Comparison of ENCODE assay signal across 8 mouse cellular contexts in the genomic region with DNA sequence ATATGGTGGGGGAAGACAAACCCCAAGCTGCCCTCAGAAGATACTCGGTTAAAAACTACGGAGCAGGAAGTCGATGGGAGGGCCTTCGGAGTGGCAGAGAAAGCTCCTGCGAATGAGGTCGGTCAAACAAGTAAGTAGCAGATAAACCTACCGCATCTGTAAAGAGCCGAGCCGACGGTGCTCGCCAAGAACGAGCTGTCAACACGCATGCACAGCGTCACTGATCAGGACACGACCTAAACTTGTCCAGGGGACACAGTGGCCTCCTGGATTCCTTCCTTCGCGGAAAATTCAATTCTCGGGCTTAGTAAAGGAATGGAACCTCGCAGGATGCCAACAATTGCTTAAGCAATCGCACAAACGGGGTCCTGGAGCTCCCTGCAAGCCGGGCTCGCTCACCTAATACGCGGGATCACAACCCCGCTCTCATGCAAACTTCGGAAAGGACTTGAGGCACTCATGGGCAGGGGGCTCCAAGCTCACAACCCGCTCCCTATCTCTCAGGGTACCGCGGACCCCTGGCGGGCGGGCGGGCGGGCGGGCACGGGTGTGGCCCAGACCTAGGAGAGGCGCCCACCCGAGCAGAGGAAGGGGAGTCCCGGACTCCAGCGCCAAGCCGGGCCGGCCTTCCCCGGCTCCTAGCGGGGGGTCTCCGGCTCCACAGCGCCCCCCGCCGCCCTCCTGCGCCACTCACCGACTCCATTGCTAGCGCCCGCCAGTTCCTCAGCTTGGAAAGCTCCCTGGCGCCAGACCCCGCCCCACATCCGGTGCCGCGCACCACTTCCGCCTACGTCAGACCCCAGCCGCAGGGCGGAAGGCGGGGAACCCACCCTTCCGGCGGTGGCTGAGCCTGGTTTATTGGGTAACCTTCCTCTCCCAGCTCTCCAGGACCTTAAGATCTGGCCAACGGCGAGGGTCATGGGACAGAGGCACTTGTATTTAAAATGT. TPM values are rescaled to one million over a fixed set of nuclear protein-coding genes. Genes with fewer than 3 reads are reported as not detected.
DNase-seq lines count a peak whose midpoint lies in the region; ATAC-seq and TF ChIP-seq lines count a peak whose summit lies in the region.

A gene (minus strand): TSS at position 786 of the 948 bp plus-strand sequence.

- H3K4me3 ChIP-seq in bone marrow macrophage, adult 2 months (ENCODE audit: insufficient read depth, low read length) = peak within 1 kb of the TSS; percentile 98
- H3K4me3 ChIP-seq in embryonic fibroblast, embryonic 13.5 days (ENCODE audit: insufficient read depth, low read length) = peak within 1 kb of the TSS; percentile 68
- H3K4me3 ChIP-seq in kidney, embryonic 14.5 days (ENCODE audit: low read length) = peak within 1 kb of the TSS; percentile 82
- peak within 1 kb of the TSS; percentile 76 for H3K4me3 ChIP-seq in limb, embryonic 15.5 days

- peak; percentile 2; the same call in 1 of the 2 replicates for TF ChIP-seq CTCF in bone marrow macrophage, adult 2 months (IDR thresholded peaks at IDR 0.05; ENCODE audit: low read depth, low read length)
- 0 out of 2 replicates have a peak, but pooled peaks have one; percentile 21 for TF ChIP-seq CTCF in embryonic fibroblast, embryonic 13.5 days (IDR thresholded peaks at IDR 0.05; ENCODE audit: borderline replicate concordance, insufficient read depth, low read length)

- H3K4me2 ChIP-seq in kidney, embryonic 14.5 days (replicated peaks; ENCODE audit: low read depth, low read length) = peak within 1 kb of the TSS; percentile 44
- H3K4me2 ChIP-seq in limb, embryonic 15.5 days = peak within 1 kb of the TSS; percentile 52

- H3K4me1 ChIP-seq in bone marrow macrophage, adult 2 months (ENCODE audit: control insufficient read depth, insufficient read depth, low read length) = peaks cover 15% of the 10 kb centered on the region; the same call in 1 of the 2 replicates
- no peaks in the 10 kb centered on the region for H3K4me1 ChIP-seq in embryonic fibroblast, embryonic 13.5 days (ENCODE audit: control insufficient read depth, insufficient read depth, low read length)
- peaks cover 10% of the 10 kb centered on the region for H3K4me1 ChIP-seq in kidney, embryonic 14.5 days (ENCODE audit: control insufficient read depth, insufficient read depth, low read length)
- H3K4me1 ChIP-seq in limb, embryonic 15.5 days = peaks cover 20% of the 10 kb centered on the region

- under 1% methylated on average over 66 of the region's 66 CpGs for WGBS in kidney, embryonic 14.5 days
- WGBS in limb, embryonic 15.5 days = under 1% methylated on average over 58 of the region's 66 CpGs

- peak within 1 kb of the TSS; percentile 88 for H3K9ac ChIP-seq in kidney, embryonic 14.5 days (ENCODE audit: low read depth, low read length)
- peak within 1 kb of the TSS; percentile 69 for H3K9ac ChIP-seq in limb, embryonic 15.5 days

- peak; percentile 96 for ATAC-seq in kidney, embryonic 14.5 days (ENCODE audit: low FRiP score, low TSS enrichment)
- ATAC-seq in limb, embryonic 15.5 days (ENCODE audit: insufficient number of reproducible peaks, low FRiP score, low TSS enrichment, low read depth) = peak; percentile 94

- peak; percentile 98 for DNase-seq in A20 (ENCODE audit: low read depth, low spot score)
- DNase-seq in heart, adult 9 months (ENCODE audit: low spot score in 2 of 2) = peak; percentile 97
- peak; percentile 97 to 98 for DNase-seq in monocyte, adult 2 months (ENCODE audit: low read depth in 1 of 2, low spot score in 2 of 2)
- DNase-seq in spleen, postnatal 36 days (ENCODE audit: low spot score in 2 of 2) = peak; percentile 96 to 97

- no peaks in the 10 kb centered on the region for H3K9me3 ChIP-seq in kidney, embryonic 14.5 days (ENCODE audit: control insufficient read depth, low read length)
- H3K9me3 ChIP-seq in limb, embryonic 15.5 days = no peaks in the 10 kb centered on the region

- H3K27me3 ChIP-seq in kidney, embryonic 14.5 days (ENCODE audit: control insufficient read depth, insufficient read depth, low read length) = no peaks in the 10 kb centered on the region
- no peaks in the 10 kb centered on the region for H3K27me3 ChIP-seq in limb, embryonic 15.5 days

- H3K36me3 ChIP-seq in kidney, embryonic 14.5 days (ENCODE audit: control insufficient read depth, insufficient read depth, low read length) = peaks cover 35% of the 10 kb centered on the region
- peaks cover 48% of the 10 kb centered on the region for H3K36me3 ChIP-seq in limb, embryonic 15.5 days

- TF ChIP-seq POLR2A in bone marrow macrophage, adult 2 months (IDR thresholded peaks at IDR 0.05; ENCODE audit: borderline replicate concordance, low read depth, low read length) = peak; percentile 75; the same call in 1 of the 2 replicates
- peak; percentile 89 for TF ChIP-seq POLR2A in embryonic fibroblast, embryonic 13.5 days (IDR thresholded peaks at IDR 0.05; ENCODE audit: low read depth, low read length)

- peak within 1 kb of the TSS; percentile 85 for H3K27ac ChIP-seq in bone marrow macrophage, adult 2 months (ENCODE audit: insufficient read depth, low read depth, low read length)
- peak within 1 kb of the TSS; percentile 90 for H3K27ac ChIP-seq in embryonic fibroblast, embryonic 13.5 days (ENCODE audit: insufficient read depth, low read length)
- peak within 1 kb of the TSS; percentile 92 for H3K27ac ChIP-seq in kidney, embryonic 14.5 days (ENCODE audit: low read depth, low read length)
- H3K27ac ChIP-seq in limb, embryonic 15.5 days = peak within 1 kb of the TSS; percentile 97

RNA-seq across cellular contexts. Expression of the gene that starts here (rescaled TPM):
- 82.3 and 86.6 TPM in 2 replicates for polyA plus RNA-seq in bone marrow macrophage, adult 2 months (2012; ENCODE audit: insufficient read depth, insufficient read length, missing spikeins)
- 94.2 and 101 TPM in 2 replicates for polyA plus RNA-seq in embryonic fibroblast, embryonic 13.5 days (2011; ENCODE audit: insufficient read length, low read depth, missing spikeins)
- polyA plus RNA-seq in kidney, embryonic 14.5 days (2014; fragmentation: Nextera tagmentation; extraction: Ambion mirVana) = 67.8 and 83.7 TPM in 2 replicates
- 91.4 and 94.3 TPM in 2 replicates for polyA plus RNA-seq in limb, embryonic 15.5 days (2015; fragmentation: Nextera tagmentation; extraction: Ambion mirVana)

Comparison
In these comparisons a context has a peak if more than half of its experiments do, and no peak if none do; other contexts are left out.
1. Peak in every context shown above with its lines: DNase-seq, ATAC-seq, H3K4me3 ChIP-seq and H3K27ac ChIP-seq.